Mouse (Mus musculus): ENCODE measurements around the gene Gm10354.
"Not testable (repeated sequence)": the region's sequence is repeated elsewhere in the genome, so short reads cannot be mapped to it uniquely, and the experiment has no call there.

The Gm10354 gene

GRCm38 (mm10) chr5:14953587-14953986 is 25.1 kb downstream of the Gm10354 start:
- DNase-seq: not testable (repeated sequence)

- not testable (repeated sequence) for DNase-seq
These were observed 26.0 kb downstream of the Gm10354 start for GRCm38 (mm10) chr5:14952749-14953148.

GRCm38 (mm10) chr5:14951822-14952221 is 26.9 kb downstream of the Gm10354 start:
- DNase-seq: not testable (repeated sequence)

GRCm38 (mm10) chr5:14947482-14948198 is 31.1 kb downstream of the Gm10354 start:
- not testable (repeated sequence) for DNase-seq

- DNase-seq: not testable (repeated sequence)
These were observed 33.2 kb downstream of the Gm10354 start for GRCm38 (mm10) chr5:14945524-14945923.

GRCm38 (mm10) chr5:14941043-14941442 is 37.7 kb downstream of the Gm10354 start:
- not testable (repeated sequence) for DNase-seq

- not testable (repeated sequence) for DNase-seq
These were observed 40.4 kb downstream of the Gm10354 start, which contains the start of gene Speer4e for GRCm38 (mm10) chr5:14938329-14938728. Gene Speer4e, minus strand, starts transcription at chr5:14938429.

- DNase-seq: not testable (repeated sequence)
These were observed 45.0 kb downstream of the Gm10354 start for GRCm38 (mm10) chr5:14933721-14934120.

GRCm38 (mm10) chr5:14927047-14927446 is 51.7 kb downstream of the Gm10354 start:
- DNase-seq: not testable (repeated sequence)

All from retina, postnatal 1 day (tissue).